Mouse (Mus musculus) heart, postnatal 0 days (tissue): ENCODE measurements around the gene Rmdn2. TPM values are rescaled to one million over a fixed set of nuclear protein-coding genes. Genes with fewer than 3 reads are reported as not detected.

ENCODE experiments used
- ATAC-seq: fragments of 200-750 bp; cut with Nextera tagmentation; 2 replicates; pipeline ENCODE4 v1.8.0; 2017; ENCODE audit warnings: low read depth, moderate number of reproducible peaks, moderate library complexity; ENCODE audit not compliant: insufficient read depth
- DNase-seq: peaks from one replicate; pipeline ENCODE4 v3.0.0-alpha.2; 2016; ENCODE audit warnings: low spot score
- H3K27ac ChIP-seq: fragments of 300-500 bp; sonication (generic); 2 replicates; pipeline ENCODE4 v1.5.1; 2014; ENCODE audit warnings: low read depth, mild to moderate bottlenecking
- H3K27me3 ChIP-seq: fragments of 300-500 bp; sonication (generic); 2 replicates; pipeline ENCODE4 v1.6.1; 2014; ENCODE audit warnings: low read length, mixed read lengths; ENCODE audit not compliant: control insufficient read depth, insufficient read depth
- H3K36me3 ChIP-seq: fragments of 300-500 bp; sonication (generic); replicated peaks from 2 replicates; pipeline ENCODE4 v1.6.1; 2014; ENCODE audit warnings: low read length, mixed read lengths; ENCODE audit not compliant: control insufficient read depth, insufficient read depth
- H3K4me1 ChIP-seq: fragments of 300-500 bp; sonication (generic); 2 replicates; pipeline ENCODE4 v1.6.1; 2014; ENCODE audit warnings: antibody characterized with exemption; ENCODE audit not compliant: control insufficient read depth, insufficient read depth
- H3K4me2 ChIP-seq: fragments of 300-500 bp; sonication (generic); 2 replicates; pipeline ENCODE4 v1.6.1; 2014; ENCODE audit warnings: low read depth, mild to moderate bottlenecking, low read length, moderate library complexity
- H3K4me3 ChIP-seq: fragments of 300-500 bp; sonication (generic); 2 replicates; pipeline ENCODE4 v1.5.1; 2014; ENCODE audit warnings: low read depth, low read length
- H3K9ac ChIP-seq: fragments of 300-500 bp; sonication (generic); replicated peaks from 2 replicates; pipeline ENCODE4 v1.6.1; 2014; ENCODE audit warnings: low read depth, low read length, mixed read lengths
- H3K9me3 ChIP-seq: fragments of 300-500 bp; sonication (generic); replicated peaks from 2 replicates; pipeline ENCODE4 v1.6.1; 2016; ENCODE audit warnings: low read length; ENCODE audit not compliant: control insufficient read depth
- CTCF ChIP-seq: IDR thresholded peaks from 2 replicates; pipeline ENCODE4 v1.5.1; 2016; ENCODE audit warnings: antibody characterized with exemption, control low read depth, low read depth
- EP300 ChIP-seq: IDR thresholded peaks from 2 replicates; pipeline ENCODE4 v1.6.1; 2016; ENCODE audit warnings: antibody characterized with exemption, low read depth
- WGBS: fragments of 180-500 bp; shearing (Covaris S2); extraction: QIAGEN DNeasy Blood & Tissue Kit; methylation state at CpG from one replicate; pipeline ENCODE4 v1.1.7; 2014; 5-methylcytosine and 5-hydroxymethylcytosine counted together
- polyA plus RNA-seq: library from polyadenylated mRNA; unstranded; fragments of >200 nt; fragmentation: Nextera tagmentation; extraction: Ambion mirVana; gene quantifications from 2 replicates; pipeline ENCODE4 v1.2.1, GENCODE M21; 2015
- total RNA-seq: library from RNA; depleted of rRNA; stranded (reverse); fragments of >200 nt; gene quantifications from 2 replicates; pipeline ENCODE4 v1.2.3, GENCODE M21; 2014; ENCODE audit warnings: low replicate concordance

Rmdn2 gene
- total and polyA plus RNA-seq, 2 experiments from 2014 or later, result 3.0 to 11.4 TPM

DNA sequence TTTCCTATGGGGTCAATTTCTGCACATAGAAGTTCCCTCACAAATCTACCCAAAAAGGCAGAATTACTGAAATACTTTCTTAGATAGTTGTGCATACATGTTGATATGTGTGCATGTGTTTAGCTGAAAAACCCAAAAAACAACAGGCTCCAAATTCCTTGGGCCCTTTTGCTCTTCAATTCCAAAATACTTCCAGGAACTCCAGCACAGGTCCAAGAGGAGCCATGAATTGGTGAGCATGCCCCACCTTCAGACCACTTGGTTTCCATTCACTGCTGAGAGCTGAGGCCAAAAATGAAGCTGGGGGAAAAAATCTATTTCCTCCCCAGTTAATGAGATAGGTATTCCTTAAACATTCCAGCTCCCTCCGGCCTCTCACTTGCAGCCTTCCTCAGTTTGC, 98.1 kb downstream of the Rmdn2 start:
- H3K27ac ChIP-seq, result no peak overlapping the region
- H3K4me1 ChIP-seq, result peaks cover 8% of the 10 kb centered on the region
- no peaks in the 10 kb centered on the region for H3K9me3 ChIP-seq
- H3K36me3 ChIP-seq, result no peaks in the 10 kb centered on the region
- WGBS, result 67% methylated on average over 1 of the region's 1 CpGs
- no peak overlapping the region for H3K4me3 ChIP-seq
- no peak overlapping the region for H3K4me2 ChIP-seq
- ATAC-seq (no peak), DNase-seq (no peak)
- peaks cover 51% of the 10 kb centered on the region for H3K27me3 ChIP-seq
- TF ChIP-seq CTCF (no peak), EP300 (no peak)
- no peak overlapping the region for H3K9ac ChIP-seq

DNA sequence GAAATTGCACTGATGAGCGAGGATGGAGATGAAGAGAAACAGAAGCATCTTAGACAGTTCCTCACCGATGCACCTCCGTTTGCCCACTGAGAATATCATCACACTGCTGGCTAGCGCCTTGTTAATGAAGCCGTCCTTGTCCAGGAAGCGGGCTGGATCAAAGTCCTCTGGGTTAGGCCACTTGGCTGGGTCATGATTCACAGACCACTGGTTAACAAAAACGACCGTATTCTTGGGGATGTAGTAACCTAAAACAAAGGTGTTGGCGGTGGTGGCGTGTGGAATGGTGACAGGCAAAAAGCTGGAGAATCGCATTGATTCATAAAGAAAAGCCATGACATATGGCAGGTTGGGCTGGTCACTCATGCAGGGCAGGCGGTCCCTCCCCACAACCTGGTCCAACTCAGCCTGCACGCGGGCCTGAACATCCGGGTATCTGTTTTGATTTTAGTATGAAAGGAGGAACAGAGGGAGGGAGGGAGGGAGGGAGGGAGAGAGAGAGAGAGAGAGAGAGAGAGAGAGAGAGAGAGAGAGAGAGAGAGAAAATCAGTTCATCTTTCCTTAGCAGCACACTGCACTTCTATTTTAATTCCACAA, 98.7 kb downstream of the Rmdn2 start:
- ATAC-seq (no peak), DNase-seq (no peak)
- no peak for TF ChIP-seq CTCF
- no peak for TF ChIP-seq EP300
- Histone ChIP-seq H3K27ac (no peak overlapping the region), H3K4me1 (peaks cover 14% of the 10 kb centered on the region), H3K36me3 (no peaks in the 10 kb centered on the region), H3K4me2 (no peak overlapping the region), H3K27me3 (peaks cover 57% of the 10 kb centered on the region), H3K9ac (no peak overlapping the region), H3K4me3 (no peak overlapping the region), H3K9me3 (no peaks in the 10 kb centered on the region)
- 32% methylated on average over 15 of the region's 15 CpGs for WGBS

DNA sequence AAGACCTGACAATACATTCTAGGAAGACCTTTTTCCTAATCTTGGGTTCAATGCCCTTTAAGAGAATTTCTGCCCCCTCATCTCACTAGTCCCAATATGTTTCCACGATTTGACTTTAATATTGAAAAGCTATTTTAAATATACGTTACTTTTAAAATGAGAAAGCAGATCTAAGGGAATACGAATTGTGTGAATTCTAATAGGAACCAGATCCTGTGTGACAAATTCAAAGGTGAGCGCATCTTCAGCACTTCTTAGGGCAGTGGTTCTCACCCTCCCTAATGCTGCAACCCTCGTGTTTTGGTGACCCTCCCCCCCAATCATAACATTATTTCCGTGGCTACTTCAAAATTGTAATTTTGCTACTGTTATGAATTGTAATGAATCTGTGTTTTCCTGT, 100.3 kb downstream of the Rmdn2 start:
- no peak overlapping the region for H3K9ac ChIP-seq
- ATAC-seq (no peak), DNase-seq (no peak)
- H3K4me2 ChIP-seq, result no peak overlapping the region
- H3K36me3 ChIP-seq, result no peaks in the 10 kb centered on the region
- no peaks in the 10 kb centered on the region for H3K9me3 ChIP-seq
- H3K4me1 ChIP-seq, result peaks cover 16% of the 10 kb centered on the region
- peaks cover 70% of the 10 kb centered on the region for H3K27me3 ChIP-seq
- 0 out of 2 replicates have a peak overlapping the region, but pooled peaks have one; percentile 2 for H3K4me3 ChIP-seq
- 34% methylated on average over 6 of the region's 6 CpGs for WGBS
- H3K27ac ChIP-seq, result no peak overlapping the region
- no peak for TF ChIP-seq EP300
- no peak for TF ChIP-seq CTCF

DNA sequence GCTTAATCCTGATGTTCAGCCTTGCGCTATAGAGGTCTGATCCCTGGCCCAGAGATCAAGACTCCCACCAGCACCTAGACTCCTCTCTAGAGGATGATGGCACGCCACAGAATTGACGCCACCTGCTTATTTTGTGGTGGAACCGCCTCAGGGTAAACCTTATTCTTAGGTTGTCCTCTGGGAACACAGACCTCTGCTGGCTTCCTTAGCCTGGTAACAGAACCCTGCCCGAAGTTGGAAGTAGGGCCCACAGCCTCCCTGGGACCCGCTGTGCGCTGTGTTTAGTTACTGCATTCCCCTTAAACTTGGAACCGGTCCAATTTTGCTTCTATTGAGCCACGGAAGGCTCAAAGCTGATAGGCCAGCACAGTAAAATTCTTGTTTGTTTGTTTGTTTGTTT, 100.9 kb downstream of the Rmdn2 start:
- Histone ChIP-seq H3K9ac (no peak overlapping the region), H3K27ac (no peak overlapping the region), H3K4me2 (no peak overlapping the region), H3K9me3 (no peaks in the 10 kb centered on the region), H3K4me1 (peaks cover 16% of the 10 kb centered on the region), H3K4me3 (0 out of 2 replicates have a peak overlapping the region, but pooled peaks have one; percentile 2), H3K27me3 (peaks cover 74% of the 10 kb centered on the region), H3K36me3 (no peaks in the 10 kb centered on the region)
- DNase-seq (no peak), ATAC-seq (no peak)
- WGBS, result 19% methylated on average over 9 of the region's 9 CpGs
- no peak for TF ChIP-seq CTCF
- no peak for TF ChIP-seq EP300

DNA sequence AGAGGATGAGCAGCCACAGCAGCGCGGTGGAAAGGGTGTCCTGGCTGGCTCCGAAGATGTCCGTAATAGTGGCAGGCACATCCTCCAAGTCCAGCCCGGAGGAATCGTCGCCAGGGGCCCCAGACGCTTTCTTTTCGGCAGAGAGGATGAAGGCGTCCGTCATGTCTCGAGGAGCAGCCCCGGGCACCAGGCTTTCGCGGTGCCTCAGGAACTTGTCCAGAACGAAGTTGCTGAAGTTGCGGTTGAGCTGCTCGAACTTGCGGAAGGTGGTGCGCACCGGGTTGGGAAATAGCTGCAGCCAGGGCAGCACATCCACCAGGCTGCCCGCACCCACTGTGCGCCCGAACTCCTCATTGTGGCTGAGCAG, 101.6 kb downstream of the Rmdn2 start:
- 1% methylated on average over 24 of the region's 24 CpGs for WGBS
- no peak overlapping the region for H3K27ac ChIP-seq
- H3K27me3 ChIP-seq, result peaks cover 79% of the 10 kb centered on the region
- 0 out of 2 replicates have a peak overlapping the region, but pooled peaks have one; percentile 6 for H3K9ac ChIP-seq
- DNase-seq (no peak), ATAC-seq (no peak)
- no peaks in the 10 kb centered on the region for H3K9me3 ChIP-seq
- no peak for TF ChIP-seq EP300
- H3K36me3 ChIP-seq, result no peaks in the 10 kb centered on the region
- H3K4me1 ChIP-seq, result peaks cover 16% of the 10 kb centered on the region
- peak overlapping the region; percentile 52 for H3K4me3 ChIP-seq
- H3K4me2 ChIP-seq, result peak overlapping the region; percentile 92
